Mouse (Mus musculus) 3T3-L1 (cell line): ENCODE results near the gene Rbms3.

Experiments used
- DNase-seq: peaks from one replicate; pipeline ENCODE4 v3.0.0-alpha.2; 2015; ENCODE audit warnings: low read depth, low spot score

The Rbms3 gene

GRCm38 (mm10) chr9:117107926-117108325 is 521.8 kb downstream of the Rbms3 start:
- DNase-seq: no peak

- DNase-seq: no peak
Measured at GRCm38 (mm10) chr9:117102198-117102930, 527.3 kb downstream of the Rbms3 start.

DNA sequence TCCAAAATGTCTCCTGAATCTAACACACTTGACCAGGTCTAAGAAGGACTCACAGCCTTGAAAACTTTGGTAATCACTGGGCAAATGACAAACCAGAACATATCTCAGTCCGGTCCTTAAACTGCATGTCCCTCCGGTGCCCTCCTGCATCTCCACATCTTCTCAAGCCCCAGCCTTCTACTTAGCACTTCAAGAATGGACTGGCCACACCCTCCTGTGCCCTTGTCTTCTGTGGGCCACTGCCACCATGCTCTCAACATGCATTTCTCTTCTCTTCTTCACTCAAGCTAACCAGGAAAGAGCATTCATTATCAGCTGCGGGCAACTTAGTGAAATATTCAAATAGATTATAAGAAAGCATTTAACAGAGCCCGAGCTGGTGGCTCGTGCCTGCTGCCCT is 529.5 kb downstream of the Rbms3 start:
- DNase-seq: no peak

- no peak for DNase-seq
Measured at GRCm38 (mm10) chr9:117093551-117093950, 536.2 kb downstream of the Rbms3 start.

DNA sequence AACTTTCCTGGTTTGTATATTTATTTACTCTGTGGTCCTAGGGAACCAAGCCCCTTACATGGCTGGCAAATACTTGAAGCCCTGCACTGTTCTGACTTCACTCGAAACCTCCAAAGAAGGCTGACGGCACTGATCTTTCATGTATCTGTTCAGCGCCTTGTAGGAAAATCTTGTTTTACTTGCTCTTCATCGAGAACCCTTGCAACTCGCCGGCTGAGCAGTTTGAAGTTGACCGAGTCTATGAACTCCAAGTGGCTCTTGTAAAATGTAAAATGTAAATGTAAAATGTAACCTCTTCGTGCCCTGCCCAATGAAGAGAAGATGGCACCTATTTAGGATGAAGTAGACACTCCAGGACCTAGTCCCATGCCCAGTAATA is 537.5 kb downstream of the Rbms3 start:
- no peak for DNase-seq

DNA sequence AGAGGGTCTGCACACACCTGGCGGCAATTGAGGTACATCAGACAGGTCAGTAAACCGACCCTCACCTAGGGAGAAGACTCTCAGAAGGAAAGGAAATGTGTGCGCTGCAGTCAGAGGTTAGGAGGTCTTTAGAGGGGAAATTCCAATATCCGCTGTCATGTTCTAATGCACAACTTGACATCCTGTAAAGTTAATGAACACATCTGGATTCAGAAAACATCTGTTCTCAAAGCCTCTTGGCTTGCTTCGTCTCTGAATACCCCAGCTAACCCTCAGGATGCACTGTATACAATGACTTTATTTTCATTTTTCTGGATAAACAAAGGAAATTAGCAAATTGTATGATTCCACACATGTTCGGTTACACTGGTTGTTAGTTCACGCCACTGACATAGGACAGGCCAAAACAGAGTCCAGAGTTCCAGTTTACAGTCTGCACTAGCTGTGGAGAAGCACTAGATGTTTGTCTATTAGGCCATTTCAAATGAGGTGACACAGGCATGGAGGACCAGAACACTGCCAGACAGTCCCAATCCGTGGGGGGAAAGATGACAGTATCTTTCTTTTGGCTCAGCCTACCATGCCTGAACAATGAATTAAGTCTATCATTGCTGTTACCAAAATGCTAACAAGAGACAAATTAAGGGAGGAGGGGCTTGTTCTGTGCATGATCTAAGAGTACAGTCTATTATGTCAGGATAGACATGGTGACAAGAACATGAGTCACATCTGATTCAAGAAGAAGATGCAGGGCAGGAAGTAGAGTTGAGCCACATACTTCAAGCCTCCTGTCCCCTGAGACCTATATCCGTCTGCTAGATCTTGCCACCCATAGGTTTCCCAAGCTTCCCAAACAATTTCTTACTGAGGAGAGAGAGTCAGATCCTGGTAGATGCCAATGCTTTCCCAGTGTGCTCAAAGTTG is 538.2 kb downstream of the Rbms3 start:
- DNase-seq: peak; percentile 59

DNA sequence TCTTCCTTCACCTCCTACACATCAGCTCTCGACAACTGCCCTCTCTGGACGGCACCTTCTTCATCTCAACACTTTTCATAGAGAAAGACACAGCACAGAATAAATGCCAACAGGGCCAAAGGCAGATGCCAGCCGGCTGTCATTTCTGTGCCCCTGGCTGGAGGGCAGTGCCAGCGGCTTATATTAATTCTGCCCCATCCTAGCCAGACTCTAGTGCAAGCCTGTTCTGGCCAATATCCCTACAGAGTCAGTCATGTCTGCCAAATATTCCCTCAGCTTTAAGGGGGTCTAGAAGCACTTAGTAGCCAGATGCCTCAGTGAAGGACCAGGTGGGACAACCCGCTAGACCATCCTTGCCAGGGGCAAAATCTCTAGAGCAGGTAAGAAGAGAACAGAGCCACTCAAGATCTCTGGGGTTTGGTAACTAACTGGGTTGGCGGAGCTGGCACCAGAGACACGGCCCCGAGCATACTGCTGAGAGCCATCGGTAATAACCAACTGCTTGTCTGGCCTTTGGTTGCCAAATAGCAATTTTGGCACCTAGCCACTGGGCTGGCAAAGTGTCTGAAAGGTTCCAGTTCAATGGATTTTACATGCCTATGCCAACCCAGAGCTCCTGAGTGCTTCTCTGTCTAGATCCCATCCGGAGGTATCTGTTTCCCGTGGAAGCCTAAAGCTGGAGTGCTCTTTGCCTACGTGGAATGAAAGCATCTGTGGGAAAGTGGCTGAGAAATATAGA is 540.1 kb downstream of the Rbms3 start:
- no peak for DNase-seq

- no peak for DNase-seq
Measured at GRCm38 (mm10) chr9:117088309-117088708, 541.4 kb downstream of the Rbms3 start.

DNA sequence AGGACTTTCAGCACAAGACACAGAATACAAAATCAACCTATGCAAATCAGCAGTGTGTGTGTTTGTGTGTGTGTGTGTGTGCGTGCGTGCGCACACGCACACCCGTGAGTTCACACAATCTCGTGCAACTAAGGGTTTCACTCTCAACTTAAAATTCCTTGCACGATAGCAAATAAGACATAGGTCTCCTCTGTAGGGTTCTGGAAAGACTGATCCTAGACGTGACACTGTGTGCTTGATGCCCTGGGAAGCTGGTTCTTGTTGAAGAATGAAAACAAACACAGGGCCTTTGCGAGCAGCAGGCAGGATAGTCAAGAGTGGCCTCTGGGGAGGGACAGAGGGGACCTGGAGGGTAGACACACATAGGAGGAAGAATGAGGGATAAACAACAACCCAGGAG is 544.0 kb downstream of the Rbms3 start:
- DNase-seq: no peak

GRCm38 (mm10) chr9:117084471-117084870 is 545.2 kb downstream of the Rbms3 start:
- DNase-seq: no peak

GRCm38 (mm10) chr9:117079471-117079870 is 550.2 kb downstream of the Rbms3 start:
- no peak for DNase-seq

DNA sequence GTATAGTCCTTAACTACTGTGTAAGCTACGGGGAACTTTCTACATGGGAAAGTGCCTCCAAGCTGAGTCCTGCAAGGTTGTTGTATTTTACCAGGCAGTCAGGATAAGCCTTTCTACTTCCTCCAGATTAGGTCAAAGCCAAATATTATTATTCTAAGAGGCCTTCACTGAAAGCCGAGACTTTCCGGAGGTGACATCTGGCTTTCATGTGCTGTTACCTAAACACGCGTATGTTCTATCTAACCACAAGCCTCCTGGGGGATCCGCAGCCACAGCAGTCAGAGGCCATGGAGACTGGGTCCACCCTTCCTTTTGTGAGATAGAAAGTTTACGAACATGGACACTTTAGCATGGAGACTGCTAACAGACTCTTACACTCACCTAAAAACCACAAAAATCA is 552.2 kb downstream of the Rbms3 start:
- DNase-seq: no peak

GRCm38 (mm10) chr9:117076785-117077184 is 552.9 kb downstream of the Rbms3 start:
- DNase-seq: no peak

GRCm38 (mm10) chr9:117072433-117073099 is 557.1 kb downstream of the Rbms3 start:
- no peak for DNase-seq

GRCm38 (mm10) chr9:117070616-117071015 is 559.1 kb downstream of the Rbms3 start:
- no peak for DNase-seq

GRCm38 (mm10) chr9:117069232-117069631 is 560.5 kb downstream of the Rbms3 start:
- no peak for DNase-seq

DNA sequence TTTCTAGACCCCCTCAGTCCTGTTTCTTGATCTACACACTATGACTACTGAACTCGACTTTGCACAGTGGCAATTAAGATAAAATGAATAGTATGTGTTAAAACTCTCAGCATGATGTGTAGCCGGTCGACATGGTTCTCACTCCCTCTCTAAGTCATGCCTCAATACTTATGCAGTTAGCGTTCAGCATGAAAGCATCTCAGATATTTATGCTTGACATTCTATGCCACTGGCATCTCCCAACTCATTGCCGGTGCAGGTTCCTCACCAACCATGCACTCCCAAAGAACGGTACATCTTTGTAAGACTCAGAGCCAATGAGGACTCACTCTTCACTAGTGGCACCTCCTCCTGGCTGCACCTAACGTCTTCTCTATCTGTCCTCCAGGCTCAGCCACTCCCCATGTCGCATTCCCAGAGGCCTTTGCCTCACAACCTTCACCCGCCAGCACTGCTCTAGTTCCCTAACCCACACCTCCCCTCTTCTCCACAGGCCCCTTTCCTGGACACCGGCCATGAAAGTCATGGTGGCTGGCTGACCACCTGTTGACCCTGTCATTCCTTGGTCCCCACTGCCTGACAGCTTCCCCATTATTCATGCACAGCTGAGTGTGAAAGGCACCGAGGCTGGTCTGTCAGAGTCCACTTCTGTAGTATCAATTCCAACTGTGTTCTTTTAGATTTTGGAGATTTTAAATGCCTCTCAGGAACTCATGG is 561.9 kb downstream of the Rbms3 start:
- no peak for DNase-seq

GRCm38 (mm10) chr9:117066502-117066901 is 563.2 kb downstream of the Rbms3 start:
- DNase-seq: peak; percentile 10

DNA sequence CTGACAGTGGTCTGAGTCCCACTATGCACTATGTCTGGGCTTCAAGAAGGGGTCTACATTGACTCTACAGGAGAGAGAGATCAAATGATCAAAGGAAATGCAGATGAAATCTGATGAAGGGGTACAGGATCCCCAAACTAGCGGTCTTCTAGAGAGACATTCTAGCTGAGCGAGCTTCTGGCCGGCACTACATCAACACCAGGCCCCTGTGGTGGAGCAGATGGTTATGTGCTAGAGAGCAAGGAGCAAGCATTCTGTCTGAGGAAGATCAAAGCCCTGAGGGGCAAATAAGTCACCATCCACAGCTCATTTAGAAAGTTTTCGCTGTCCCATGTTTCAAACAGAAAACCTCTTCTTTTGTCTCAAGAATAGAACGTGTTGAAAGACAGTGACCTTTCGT is 564.1 kb downstream of the Rbms3 start:
- DNase-seq: no peak

- DNase-seq: no peak
Measured at GRCm38 (mm10) chr9:117059586-117059985, 570.1 kb downstream of the Rbms3 start.

- no peak for DNase-seq
Measured at GRCm38 (mm10) chr9:117059135-117059534, 570.6 kb downstream of the Rbms3 start.
